Mouse (Mus musculus): Measurements from ENCODE around the gene Mrpl17.
A peak's percentile ranks its signal among the peaks of the same experiment; 100 is the strongest.
"Not testable (repeated sequence)": the region's sequence is repeated elsewhere in the genome, so short reads cannot be mapped to it uniquely, and the experiment has no call there.

The Mrpl17 gene

DNA sequence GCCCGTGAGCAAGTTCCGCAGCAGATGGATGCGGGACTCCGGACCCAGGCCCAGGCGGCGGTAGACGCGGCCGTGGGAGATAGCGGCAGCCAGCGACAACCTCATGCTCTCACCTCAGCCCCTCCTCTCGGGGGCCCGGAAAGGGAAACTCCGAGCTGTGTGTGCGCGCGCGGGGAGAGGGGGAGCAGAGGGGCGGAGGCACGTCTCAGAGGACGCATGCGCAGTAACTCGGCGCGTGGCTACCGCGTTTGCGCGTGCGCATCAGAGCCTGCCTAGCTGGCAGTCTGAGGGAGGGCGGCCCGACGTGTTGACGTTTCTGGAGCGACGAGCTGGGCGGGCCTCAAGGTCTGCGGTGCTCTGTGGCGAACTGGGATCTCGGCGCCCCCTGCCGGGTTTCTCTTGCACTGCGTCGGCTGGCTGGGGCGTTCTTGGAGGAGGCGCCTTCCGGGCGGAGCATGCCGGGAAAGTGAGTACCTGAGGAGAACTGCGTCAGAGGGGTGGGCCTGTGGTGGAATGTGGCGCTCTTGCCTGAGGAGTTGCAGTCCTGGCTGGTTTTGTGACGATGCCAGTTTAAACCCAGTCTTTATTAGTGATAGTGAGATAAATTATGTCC lies at the start of gene Mrpl17:
TSS of gene Mrpl17 (minus strand) at position 223 of the 613 bp plus-strand sequence.
- DNase-seq, result peak; percentile 99

DNA sequence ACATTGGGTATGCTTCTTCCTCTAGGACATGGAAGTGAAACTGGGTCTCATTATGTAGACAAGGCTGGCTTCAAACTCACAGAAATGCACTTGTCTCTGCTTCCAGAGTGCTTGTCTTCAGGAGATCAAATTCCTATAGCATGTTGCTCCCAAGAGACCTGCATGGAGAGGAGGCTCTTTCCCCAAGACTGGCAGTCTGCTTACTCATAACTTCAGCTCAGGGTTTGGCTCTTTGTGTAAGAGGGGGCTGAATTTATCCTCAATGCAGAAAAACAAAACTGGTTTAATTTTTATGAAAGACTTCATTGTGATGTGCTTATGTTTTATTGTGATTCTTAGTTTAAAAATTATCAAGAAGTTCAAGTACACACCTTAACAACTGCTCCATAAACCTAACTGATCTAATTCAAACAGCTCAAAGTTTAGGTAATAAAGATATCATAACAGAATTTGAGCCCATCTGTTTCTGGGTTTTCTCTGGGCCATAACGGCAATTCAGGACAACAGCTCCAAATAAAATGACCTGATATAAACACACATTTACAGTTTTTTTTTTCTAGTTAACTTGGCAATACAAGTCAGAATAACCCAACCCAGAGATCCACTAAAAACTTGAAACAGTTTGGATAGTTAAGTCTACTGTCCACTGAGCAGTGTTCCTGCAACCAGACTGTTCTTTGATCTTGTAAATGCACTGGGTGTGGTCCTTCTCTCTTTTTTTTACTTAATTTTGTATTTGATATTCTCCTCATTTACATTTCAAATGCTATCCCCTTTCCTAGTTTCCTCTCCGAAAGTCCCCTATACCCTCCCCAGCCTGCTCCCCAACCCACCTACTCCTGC lies 45.0 kb upstream of the Mrpl17 start:
- not testable (repeated sequence) for DNase-seq

DNA sequence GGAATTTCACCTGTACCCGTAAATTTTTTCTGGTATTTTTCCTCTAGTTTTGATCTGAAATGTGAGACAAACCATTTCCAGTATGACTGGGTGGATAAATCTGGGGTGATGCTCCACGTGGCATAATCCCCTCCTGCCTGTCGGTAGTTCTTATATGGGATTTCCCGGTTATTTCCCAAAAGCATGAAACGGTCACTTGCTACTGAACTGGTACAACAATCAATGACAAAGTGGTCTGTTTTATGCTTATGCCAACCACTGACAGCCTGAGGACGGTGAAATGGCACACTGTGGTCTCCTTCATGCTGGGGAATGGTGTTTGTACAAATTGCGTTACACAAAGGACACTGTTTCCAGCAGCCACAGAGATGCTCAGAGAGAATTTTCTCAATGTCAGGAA lies 13.4 kb upstream of the Mrpl17 start:
- DNase-seq, result no peak

DNA sequence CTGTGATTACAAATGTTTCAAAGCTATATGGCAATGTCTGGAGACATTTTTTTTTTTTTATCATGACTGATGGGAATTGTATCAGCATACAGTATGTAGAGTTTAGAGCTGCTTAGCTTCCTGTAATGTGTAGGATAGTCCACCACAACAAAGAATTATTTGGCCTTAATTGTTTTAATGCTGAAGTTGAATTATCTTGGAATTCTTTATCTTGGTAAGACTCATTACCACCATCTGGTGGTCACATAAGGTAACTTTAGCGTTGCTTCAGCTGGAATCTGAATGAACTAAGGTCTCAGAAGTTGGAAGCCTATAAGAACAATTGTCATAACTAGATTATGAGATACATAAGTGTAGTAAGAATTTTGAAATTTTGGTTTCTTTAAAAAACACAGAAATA lies 7.6 kb upstream of the Mrpl17 start:
- peak; percentile 61 for DNase-seq

DNA sequence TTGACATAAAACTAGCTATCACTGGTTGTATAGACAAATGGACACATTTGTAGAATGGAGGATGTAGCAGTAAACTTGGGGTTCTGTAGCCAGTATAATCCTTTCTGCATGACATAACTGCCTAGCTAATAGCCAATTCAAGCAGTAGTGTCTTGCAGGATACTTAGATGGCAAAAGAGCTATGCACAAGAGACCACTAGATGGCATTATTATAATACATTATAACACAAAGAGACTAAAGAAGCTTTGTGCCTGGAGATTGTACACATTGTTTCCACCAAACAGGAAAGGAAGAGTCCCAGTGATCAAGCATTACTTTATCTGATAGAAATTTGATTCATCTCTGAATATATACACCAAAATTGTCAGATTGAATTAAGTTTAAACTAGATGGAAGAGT lies 5.8 kb upstream of the Mrpl17 start:
- DNase-seq, result peak; percentile 50

DNA sequence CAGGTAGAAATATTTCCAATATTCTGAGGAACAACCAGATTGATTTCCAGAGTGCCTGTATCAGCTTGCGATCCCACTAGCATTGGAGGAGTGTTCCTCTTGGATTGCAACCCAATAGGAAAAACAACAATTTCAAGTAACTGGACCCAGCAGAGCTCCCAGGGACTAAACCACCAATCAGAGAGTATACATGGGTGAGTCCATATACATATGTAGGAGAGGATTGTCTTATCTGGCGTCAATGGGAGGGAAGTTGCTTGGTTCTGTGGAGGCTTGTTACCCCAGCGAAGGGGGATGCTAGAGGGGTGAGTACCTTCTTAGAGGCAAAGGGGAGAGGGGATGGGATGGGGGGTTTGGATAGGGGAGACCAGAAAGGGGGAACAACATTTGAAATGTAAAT lies 2.4 kb upstream of the Mrpl17 start:
- DNase-seq, result no peak

DNA sequence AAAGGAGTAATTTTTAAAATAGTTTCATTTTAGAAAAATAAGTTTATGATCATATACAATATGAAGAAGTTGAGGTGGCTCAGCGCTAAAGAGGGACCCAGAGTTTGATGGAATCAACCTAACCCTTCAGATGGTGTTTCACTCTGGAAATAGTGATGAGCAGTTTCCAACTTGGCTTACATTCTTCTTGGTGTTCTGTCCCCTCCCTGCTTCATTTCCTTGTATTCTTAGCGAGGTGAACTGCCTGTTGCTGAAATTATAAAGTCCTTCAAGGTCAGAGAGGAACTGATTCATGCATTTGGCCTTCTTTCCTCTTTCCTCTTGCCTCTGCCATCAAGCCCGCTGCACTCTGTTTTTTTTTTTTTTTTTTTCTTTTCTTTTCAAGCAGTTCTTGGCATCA lies 1.7 kb upstream of the Mrpl17 start:
- no peak for DNase-seq

DNA sequence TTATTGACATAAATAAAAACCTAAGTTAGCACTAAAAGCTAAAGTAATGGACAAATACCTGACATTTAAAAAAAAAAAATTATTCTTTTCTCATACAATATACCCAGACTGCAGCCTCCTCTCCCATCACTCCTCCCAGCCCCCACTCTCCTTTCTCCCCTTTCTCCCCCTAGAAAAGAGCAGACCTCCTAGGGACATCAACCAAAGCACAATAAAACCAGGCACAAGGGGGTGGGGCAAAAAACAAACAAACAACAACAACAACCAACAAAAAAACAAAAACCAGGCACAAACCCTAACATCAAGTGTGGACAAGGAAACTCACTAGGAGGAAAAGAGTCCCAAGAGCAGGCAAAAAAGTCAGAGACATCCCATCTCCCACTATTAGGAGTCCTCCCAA lies 617 bp upstream of the Mrpl17 start:
- DNase-seq, result no peak

DNA sequence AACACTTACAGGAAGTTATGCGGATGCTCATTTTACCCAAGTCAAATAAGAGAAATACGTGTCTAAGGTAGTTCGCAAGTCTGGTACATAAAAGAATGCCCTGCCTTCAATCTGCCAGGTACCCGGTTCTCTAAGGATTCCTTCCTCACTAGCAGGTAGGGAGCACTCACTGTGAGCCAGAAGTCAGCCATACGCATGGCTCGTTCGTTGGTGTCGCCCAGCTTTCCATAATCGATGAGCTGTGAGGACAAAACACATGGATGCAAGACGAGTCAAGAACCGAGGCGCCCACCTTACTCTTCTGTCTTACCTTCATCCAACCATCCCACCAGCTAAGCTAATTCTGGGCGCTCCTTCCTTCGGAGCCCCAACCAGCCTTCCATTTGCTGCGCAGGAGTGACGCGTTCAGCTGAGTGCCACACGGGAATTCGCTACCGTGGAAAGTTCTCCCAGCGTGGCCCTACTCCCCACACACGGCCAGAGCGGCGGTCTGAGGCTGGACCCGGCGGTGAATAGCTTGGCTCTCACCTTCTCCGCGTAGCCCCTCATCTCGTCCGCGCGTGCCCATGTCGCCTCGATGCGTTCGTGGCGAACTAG lies 521 bp downstream of the Mrpl17 start:
- no peak for DNase-seq

DNA sequence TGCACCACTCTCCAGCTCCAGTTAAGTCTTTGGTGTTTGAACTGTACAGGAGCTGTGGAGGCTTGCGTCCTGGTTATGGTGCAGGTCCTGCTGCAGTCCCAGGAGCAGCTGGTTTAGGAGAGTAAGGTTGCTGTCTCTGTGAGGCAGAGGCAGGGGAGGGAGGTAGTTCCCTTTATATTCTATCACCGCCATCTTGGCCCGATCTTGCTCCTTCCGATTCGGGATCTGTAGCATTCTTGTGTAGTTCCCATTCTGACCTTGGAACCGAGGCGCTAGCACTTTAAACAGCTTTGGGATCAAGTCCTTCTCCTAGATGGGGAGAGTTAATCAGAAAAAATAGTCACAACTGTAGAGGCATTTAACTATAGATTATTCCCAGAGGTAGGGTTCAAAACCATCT lies 1.1 kb downstream of the Mrpl17 start:
- DNase-seq, result no peak

DNA sequence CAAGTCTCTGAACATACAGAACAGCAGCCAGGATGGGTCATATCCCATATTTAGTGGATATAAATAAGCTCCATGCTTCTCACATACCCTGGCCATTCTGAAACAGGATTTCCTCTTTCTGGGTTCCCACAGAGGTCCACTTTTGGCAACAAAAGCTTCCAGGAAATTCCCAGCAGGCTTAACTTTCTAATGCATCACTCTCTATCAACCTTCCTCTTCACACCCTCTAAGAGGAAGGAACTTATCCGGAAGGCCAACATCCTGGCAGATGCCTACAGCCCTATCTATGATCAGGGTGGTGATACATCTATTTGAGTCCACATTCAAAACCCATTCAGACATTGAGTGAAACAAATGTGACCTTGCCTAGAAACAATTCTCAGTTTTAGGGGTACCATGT lies 2.5 kb downstream of the Mrpl17 start:
- no peak for DNase-seq

DNA sequence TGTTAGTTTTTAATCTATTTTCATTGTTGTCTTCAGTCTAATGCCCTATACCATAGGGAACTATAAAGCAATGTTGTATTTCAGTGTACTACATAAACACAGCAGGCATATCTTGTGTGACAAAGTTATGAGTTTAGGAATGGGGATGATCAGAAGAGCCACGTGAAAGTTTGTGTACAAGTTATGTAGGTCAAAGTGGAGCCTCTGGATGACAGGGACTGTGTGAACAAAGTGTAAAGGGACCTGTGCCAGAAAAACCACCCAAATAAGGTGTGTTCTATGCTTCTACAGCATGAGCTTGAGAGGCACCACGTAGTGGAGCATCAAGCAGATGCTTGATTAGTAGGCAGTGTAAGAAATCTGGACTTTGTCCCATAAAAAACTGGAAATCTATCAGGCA lies 4.2 kb downstream of the Mrpl17 start:
- no peak for DNase-seq

DNA sequence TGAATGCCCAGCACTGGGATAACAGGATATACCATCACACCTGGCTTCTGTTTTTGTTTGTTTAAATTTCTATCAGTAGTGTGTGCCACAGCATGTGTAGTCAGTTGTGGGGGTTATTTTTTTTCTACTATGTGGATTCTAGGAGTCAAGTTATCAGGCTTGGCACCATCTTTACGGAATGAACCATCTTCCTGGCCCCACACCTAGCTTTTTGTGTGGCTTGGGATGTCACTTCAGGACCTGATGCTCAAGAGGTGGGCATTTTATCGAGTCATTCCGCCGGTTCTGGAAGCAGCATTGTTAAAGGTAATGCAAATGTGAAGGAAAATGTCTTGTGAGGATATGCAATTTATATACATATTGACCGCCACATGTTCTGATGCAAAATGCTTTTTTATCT lies 4.8 kb downstream of the Mrpl17 start:
- no peak for DNase-seq

DNA sequence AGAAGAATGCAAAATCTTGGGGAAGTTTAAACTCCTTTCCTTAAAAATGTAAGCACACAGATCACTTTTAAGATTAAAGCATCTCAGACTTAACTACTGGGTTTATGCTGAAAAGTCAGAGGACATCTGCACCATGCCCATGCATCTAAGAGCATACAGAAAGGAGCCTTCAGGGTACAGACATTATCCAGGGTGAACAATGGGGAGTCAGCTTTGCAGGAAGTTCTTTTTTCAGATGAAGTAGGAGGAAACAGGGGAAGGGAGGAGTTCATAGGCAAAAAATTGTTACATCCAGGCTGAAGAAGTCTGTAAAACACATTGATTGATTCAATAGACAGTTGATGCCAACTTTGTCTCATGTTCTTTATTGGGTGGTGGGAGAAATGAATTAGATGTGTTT lies 7.5 kb downstream of the Mrpl17 start:
- no peak for DNase-seq

DNA sequence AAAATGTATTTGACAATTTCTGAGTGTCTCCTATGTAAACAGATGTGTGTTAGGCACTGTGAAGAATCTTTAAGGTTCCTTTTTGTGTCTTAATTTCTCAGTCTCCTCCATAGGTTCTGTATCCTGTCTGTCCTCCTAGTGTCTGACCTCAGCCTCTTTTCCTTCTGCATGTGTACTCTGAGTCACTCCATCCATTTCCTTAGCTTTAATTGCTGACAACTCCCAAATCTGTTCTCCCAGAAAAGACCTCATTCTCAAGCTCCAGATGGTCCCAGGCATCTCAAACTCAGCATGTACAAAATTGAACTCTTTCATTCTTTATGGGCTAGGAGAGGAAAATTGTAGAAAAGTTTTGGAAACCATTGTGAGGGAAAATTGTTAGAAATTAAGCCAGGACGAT lies 8.1 kb downstream of the Mrpl17 start:
- no peak for DNase-seq

DNA sequence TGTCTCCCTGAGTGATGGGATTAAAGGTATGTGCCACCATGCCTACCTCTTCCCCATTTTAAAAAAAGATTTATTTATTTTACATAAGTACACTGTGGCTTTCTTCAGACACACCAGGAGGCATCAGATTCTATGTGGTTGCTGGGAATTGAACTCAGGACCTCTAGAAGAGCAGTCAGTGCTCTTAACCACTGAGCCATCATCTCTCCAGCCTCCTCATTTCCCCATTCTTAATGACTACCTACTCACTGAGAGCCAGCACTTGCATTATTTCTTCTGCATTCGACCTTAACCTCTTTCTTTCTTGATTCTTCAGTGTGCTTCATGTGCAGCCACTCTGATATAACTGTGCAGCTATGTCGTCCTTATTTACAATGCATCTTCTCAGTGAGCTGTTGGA lies 8.6 kb downstream of the Mrpl17 start:
- DNase-seq, result no peak

DNA sequence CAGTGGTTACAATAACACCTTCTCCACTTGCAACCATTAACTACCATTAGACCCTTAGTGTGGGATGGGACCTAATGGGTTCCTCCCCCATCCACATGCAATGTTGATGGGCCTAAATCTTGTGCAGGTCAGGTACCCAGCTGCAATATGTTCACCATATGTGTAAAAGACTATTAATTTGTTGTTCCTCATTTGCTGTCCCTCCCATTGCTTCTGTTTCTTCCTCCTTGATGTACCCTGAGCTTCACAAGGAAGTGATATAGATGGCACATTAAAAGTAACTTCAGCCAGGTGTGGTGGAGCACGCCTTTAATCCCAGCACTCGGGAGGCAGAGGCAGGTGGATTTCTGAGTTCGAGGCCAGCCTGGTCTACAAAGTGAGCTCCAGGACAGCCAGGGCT lies 13.9 kb downstream of the Mrpl17 start:
- DNase-seq, result no peak

DNA sequence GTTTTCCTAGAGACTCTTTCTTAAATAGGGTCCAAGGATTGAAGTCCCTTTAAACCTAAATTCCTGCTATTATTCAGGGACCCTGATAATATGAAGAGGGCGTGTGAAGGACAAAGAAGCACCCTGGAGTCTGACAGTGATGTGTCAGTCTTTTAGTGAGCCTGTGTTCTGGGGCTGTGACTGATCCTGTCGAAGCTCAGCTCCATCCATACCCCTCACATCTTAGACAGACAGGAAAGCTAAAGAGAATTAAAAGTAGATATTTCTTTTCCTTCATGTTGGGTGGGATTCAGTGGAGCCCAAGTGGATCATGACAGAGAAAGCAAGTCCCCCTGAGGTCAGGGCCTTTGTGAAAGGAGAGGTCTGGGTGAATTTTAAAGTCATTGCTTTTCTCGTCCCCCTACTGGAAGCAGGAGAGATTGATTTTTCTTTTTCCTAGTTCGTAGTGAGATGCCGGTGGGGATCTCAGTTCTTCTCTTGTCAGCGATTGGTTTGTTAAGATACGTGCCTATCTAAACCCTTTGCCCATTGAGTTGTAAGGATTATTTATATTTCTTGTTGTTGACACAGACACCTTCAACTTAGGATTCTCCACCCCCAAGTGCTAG lies 15.0 kb downstream of the Mrpl17 start:
- peak; percentile 27 for DNase-seq

DNA sequence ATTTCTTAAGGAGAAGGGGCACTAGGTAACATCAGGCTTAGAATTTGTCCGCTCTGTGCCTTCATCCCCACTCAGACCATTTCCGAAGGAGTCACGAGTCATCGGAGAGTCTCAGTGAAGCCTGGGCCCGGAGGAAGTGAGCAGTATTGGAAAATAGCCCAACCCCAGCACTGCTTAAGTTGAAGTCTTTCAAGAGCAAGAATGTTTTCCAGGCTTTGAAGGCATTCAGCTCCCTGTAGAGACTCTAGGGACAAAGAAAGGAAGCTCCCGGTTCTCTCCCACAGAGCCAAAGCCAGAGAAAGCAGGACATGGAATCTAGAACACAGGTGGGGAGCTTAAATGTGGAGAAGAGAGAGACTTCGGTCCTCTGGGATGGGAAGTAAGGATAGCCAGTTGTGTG lies 17.2 kb downstream of the Mrpl17 start:
- DNase-seq, result no peak

DNA sequence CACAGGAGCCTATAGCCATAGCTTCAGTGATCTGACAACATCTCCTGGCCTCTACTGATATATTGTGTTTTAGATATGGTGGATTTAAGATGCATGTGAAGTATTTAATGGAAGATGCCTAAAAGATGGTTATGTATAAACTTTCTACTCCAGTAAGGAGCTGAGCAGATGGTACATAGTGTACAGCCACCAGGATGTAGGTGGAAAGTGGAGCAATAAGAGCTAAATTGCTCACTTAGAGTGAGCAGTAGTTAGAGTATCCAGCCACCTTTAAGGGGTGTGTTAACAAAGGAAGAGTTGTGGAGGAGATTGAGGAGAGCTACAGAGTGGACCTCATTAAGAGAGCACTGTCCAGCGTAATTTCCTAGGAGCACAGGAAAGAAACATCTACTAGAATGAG lies 19.8 kb downstream of the Mrpl17 start:
- no peak for DNase-seq

DNA sequence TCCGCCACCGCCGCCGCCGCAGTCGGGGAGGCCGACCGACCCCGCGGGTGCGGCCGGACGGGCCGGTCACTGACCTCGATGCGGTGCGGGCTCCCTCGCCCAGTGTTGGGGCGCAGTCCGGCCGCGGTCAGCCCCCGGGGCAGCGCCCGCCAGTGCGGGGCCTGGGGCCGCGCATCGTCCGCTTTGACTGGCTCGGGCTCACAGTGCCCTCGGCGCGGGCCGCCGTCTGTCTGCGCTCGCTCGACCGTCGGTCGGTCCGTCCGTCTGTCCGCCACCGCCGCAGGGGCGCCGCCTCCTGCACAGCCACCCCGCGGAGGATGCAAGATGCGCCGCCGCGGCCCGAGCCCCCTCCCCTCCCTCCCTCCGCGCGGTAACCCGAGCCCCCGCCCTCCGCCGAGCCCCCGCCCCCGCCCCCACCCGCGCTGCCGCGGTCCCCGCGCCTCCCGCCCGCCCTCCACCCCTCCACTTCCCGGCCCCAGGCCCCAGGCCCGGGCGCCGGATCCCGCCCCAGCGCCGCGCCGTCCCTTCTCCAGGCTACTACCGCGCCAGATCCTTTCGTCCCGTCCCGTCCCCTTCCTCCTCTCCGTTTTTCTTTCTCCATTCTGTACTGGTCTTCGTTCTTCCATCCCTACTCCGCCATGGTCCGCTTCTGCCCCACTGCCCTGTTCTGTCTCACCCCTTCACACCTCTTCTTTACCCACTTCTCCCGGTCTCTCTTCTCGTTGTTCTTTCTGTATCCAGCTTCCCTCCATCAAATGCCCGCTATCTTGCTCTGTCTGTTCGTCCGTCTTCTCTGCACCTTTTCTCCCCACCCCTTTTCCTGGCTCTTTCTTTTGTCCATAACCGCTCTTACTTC lies 23.4 kb downstream of the Mrpl17 start, which contains the start of gene Dchs1:
TSS of gene Dchs1 (minus strand) at position 370 of the 856 bp plus-strand sequence.
- DNase-seq, result peak; percentile 75

DNA sequence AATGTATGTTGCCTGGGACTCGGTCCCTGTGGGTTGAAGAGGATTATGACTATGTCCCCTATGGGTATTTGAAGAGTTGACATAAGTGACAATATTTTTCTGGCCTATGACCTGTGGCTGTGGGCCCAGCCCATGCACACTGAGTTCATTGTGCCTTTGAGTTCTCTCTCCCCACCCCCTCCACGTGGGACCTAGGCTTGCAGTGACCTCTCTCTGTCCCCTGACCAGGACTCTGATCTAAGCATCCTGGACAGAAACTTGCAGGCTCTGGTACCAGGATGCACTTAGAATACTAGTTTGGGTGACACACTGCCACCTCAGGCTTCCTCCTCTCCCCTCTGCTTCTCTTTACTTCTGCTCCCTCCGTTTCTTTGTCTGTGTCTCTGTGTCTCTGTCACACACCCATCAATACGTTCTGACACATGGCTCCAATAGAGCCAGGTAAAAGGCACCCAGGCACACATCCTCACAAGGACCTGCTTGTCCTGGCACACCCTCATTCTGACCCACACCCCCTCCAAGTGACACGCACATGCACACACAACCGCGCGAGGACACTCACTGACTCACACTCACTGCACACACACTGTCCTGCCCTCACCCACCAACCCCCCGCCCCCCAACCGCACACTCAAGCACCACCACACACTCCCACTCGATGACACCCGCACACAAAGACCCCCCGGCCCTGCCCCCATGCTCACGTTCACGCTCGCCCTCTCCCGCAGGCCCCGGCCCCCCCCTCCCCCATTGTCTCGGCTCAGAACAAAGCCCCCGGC lies 24.2 kb downstream of the Mrpl17 start:
- DNase-seq, result peak; percentile 70

Measured in retina, postnatal 1 day (tissue).